Mouse (Mus musculus) spleen, embryonic (tissue): ENCODE data around the gene Gm17651.

Source experiments
- CTCF ChIA-PET: fragments of 350-600 bp; sonication (Branson Sonifier 250); formaldehyde crosslinking; loops from one replicate; lab custom pipeline; 2022; lab: Charles Lee

Gene Gm17651

DNA sequence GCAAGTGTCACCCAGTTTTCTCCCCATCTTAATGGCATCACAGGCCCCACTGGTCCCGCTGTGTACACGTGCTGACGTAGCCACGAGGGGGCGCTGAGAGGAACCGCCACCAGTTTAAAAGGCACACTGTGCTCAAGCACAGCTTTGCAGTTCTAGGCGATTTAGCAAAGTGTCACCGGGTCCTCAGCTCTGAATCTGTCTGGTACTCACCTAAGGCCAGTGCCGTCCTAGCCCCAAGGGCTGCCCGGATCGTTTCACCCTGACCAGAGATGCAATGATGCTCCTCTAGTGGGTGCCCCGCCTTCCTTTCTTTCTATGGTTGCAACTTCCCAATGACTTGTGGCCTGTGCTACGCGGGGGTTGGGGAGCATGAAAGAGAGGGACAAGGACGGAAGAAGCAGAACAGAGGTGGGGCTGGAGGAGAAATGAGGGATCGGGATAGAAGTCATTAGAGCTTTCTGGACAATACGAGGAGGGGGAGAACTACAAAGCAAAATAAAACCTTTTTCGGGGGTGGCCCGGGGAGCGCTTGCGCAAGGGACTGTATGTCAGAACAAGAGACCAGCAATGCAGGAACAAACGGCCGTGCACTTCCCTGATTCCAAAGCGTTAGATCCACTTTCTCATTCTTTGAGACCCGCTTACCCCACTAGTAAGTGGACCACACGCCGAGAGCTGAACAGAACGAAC, 6.3 kb upstream of the Gm17651 start:
- CTCF ChIA-PET, result interaction anchor here (0.7 to 1.3 kb wide), 4 partner anchors 18 to 344 kb away, joined by 3 to 4 read pairs (median 3); no protein-coding TSS in a partner anchor

DNA sequence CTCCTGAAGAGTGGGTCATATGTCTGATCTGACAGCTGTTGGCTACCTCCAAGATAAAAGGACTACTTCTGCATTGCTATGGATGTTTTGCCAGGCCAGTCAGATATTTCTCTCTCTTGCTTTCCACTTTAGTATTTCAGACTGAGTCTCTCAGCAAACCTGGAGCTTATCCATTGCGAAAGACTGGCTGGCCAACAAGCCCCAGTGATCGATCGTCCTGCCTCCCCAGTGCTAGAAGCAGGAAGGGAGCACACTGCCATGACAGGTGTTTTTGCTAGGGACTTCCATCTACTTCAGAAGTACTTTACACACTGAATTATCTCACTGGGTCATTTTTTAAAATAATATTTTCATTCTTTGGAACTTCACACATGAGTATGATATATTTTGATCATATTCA, 3.9 kb upstream of the Gm17651 start:
- CTCF ChIA-PET, result no interaction called here

DNA sequence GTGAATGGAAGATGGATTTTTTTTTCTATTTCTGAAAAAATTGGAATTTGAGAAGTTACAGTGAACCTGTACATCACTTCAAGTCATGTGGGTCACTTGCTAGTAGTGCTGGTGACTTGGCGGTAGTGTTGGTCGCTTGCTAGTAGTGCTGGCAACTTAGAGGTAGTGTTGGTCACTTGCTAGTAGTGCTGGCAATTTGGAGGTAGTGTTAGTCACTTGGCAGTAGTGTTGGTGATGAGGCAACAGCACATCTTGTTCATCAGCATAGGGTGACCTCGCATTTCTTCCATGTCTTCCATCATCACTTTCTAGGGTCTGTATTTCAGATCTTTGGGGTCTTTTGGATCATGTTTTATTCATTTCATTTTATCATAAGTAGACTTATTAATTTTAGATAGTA, 1.6 kb upstream of the Gm17651 start:
- CTCF ChIA-PET, result no interaction called here

DNA sequence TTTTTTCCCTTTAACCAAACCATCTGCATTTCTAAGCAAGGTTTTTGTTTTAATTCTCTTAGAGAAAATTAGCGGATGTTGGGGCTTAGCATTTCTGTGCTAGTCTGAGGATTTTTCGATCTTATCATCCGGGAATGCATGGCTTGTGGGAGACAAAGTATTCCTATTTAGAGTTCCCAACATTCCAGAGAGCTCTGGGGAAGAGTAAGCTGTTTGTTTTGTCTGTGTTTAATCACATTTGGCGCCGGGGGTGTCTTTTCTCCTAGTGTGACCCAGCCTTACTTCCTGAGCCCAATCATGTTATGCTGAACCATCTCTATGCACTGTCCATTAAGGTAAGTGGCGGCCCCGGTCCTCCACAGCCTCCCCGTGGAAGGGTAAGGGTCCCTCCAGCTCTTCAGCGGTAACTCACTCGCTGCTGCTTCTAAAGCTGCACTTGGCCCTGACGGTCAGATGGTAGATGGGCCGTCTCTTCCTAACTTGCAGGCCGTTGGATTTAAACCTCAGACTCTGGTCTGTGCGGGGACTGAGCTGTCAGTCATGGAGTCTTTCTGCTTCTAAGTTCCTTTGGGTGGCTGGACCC, 7.3 kb downstream of the Gm17651 start:
- CTCF ChIA-PET, result no interaction called here

DNA sequence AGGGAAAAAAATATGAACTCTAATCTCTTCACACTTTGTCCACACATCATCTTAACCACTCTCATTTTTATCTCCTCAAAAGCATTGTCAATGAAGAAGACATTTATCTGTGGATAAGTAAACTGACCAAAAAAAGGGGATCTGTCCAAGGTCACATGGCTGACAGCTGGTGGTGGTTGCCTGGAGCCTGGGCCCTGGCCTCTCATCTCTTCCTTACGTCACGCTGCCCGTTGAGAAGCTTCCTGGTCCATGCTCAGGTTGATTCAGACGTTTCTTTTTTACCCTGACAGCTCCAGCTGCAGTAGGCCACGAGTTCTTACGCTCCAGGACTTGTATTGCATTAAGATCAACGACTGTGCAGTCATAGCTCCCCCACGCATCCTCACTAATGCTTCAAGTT, 8.3 kb downstream of the Gm17651 start:
- CTCF ChIA-PET, result no interaction called here

GRCm38 (mm10) chr3:97665525-97665924, 9.0 kb downstream of the Gm17651 start:
- CTCF ChIA-PET, result no interaction called here

DNA sequence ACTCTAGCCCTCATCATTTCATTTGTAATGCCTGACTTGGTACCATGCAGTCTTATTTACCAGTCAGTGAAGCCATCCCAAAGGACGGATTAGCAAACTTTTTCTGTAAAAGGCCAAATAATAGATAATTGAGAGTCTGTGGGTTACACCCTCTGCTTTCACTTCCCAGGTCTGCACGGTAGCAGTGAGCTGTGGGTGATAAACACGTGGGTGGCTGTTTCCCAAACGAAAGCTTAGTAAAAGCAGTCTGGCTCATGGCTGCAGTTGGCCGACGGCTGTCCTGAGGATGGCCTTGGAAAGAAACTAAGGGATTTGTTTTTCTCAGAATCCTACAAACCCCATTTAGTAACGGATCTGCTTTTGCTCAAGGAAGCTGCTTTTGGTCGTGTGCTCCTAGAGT, 13.3 kb downstream of the Gm17651 start:
- CTCF ChIA-PET, result no interaction called here

DNA sequence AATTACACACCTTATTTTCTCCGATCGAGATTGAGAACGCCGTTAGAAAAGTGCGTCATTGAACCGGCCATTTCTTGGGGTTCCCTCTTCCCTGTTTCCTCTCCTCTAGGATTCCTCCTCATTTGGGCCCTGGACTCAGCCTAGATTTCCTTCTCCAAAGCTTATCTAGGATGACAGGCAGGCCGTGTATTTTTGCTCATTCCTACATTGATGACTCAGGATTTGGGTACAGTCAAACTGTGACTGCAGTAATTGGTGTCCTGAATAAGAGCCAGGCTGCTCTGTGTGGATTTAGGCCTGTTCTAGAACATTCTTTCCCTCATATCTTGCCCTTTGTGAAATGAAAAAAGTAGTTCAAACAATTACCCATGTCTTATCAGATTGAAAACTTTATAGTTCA, 14.7 kb downstream of the Gm17651 start:
- CTCF ChIA-PET, result interaction anchor here (0.6 kb wide), 1 partner anchor 928 kb away, joined by 6 read pairs; no protein-coding TSS in a partner anchor

DNA sequence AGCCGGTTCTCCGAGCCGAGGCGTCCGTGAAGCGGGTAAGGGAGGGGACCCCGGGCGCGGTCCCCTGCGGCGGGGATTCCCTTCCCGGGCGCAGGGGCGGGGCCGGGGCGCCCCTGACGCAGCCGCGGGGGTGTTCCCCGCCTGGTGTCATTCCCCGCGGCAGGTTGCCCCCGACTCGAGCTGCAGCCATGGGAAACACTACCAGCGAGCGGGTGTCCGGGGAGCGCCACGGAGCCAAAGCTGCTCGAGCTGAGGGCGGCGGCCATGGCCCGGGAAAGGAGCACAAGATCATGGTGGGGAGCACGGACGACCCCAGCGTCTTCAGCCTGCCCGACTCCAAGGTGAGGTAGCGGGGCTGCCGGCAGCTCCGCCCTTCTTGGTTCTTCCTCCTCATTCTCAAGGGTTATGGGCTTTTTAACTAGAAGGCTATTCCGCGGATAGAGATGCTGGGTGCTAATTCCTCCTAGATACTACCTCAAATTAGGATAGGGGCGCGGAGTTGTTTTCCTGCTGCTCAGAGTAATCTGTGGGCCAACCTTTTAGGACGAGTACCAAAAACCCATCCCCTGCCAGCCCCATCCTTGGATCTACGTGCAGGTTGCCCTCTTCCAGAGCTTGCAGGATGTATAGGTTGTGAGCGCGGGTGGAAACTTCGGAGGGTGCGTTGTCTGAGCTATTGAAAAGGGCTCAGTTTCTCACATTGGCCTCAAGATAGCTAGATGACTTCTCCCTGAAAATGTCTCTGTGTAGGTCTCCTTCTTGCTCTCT, 15.9 kb downstream of the Gm17651 start:
- CTCF ChIA-PET, result interaction anchor here (0.6 kb wide), 2 partner anchors 80 to 927 kb away, joined by 4 to 6 read pairs; no protein-coding TSS in a partner anchor

DNA sequence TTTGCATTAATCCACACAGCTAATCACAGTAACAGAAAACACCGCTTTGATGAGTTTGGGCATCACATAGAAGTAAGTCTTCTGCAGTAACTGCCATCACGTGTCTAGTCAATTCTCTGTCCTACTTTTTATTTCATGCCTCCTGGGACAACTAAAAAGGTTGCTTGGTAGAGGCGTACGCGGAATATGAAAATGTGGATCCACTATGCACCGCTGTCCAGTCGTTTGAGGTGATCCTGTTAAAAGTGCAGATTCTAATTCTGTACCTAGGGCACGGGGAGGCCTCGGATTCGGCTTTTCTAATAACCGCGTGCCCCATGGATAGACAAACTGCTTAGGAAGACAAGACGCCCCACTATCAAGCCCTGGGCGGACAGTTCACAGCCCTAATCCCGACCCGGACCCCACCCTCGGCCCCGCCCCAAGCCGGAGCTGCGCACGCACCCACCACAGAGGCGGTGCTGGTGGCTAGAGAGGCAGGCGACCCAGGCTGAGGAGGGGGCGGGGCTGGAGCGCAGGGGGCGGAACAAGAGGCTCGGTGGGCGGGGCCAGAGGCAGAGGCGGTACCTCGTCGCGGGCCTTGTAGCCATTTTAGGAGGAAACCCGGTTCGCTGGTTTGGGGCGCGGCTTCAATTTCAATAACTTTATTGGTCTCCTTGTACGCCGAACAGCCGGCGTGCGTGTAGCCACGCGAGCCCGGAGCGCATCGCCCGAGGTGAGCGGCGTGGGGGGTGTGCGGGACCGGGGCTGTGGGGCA, 16.7 kb downstream of the Gm17651 start, which contains the start of gene Prkab2:
TSS of gene Prkab2 (plus strand) at position 539 of the 757 bp plus-strand sequence.
- CTCF ChIA-PET, result no interaction called here

DNA sequence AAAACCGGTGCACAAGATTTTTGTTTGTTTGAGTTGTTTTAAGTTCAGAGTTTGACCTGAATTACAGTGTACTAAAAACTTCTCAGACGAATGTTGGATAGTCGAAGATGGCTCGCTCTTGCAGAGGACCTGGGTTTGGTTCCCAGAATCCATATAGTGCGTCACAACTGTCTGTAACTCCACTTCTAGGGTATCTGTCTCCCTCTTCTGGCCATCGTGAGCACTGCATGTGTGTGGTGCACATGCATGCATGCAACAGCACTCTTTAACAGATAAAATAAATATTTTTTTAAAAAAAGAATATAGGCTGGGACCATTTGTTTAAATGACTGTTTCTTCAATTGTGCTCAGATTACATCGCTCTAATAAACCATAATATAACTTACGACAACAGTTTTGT, 19.6 kb downstream of the Gm17651 start:
- CTCF ChIA-PET, result no interaction called here

DNA sequence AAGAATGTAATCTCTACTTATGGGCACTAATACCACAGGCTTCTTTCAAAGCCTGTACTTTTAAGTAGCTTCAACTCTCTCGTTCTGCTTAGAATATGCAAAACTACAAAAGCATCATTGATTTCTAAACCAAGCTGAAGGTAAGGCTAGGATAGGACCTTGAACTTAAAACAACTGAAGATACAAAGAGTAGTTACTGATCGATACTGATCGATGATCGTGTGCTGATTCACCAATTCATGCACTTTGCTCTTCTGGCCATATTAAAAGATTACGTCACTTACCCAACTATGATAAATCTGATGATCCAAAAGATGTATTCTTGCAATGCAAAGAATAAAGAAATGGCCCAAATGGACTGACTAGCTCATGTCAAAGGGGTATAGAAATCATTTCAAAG, 20.7 kb downstream of the Gm17651 start:
- CTCF ChIA-PET, result no interaction called here

DNA sequence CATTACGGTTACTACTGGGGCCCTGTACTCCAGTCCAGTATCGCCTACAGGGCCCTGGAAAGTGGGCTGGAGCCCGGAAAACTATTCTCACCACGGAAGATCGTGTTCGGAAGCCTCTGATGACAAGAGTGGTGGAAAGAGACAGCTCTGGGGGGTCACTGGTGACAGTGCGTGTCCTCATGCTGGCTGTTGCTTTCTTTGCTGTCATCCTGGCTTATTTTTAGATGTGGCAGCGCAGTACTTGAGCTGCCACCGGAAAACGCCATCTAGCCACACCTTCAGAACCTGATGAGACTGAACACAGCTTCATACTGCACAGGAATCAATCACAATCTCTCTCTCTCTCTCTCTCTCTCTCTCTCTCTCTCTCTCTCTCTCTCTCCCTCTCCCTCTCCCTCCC, 22.9 kb downstream of the Gm17651 start:
- CTCF ChIA-PET, result no interaction called here

DNA sequence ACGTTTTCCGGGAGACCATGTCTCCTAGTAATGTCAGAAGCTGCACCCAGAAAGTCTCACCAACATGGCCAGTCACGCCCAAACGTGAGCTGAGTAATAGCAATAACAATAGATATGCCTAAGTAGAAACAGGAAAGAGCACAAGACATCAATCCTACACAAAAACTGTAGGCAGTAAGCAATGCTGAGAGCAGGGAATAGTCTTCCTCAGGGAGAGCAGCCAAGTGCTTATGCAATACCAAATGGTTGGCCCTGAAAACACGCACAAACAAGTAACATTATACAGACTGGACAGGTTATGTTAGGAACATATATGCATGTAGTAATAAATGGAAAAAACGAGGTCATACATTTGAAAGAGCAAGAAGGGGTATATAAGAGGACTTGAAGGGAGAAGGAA, 25.0 kb downstream of the Gm17651 start:
- CTCF ChIA-PET, result no interaction called here

GRCm38 (mm10) chr3:97649022-97649421, 25.5 kb downstream of the Gm17651 start:
- CTCF ChIA-PET, result no interaction called here

- CTCF ChIA-PET, result no interaction called here
These were observed 26.0 kb downstream of the Gm17651 start for GRCm38 (mm10) chr3:97648518-97648917.

DNA sequence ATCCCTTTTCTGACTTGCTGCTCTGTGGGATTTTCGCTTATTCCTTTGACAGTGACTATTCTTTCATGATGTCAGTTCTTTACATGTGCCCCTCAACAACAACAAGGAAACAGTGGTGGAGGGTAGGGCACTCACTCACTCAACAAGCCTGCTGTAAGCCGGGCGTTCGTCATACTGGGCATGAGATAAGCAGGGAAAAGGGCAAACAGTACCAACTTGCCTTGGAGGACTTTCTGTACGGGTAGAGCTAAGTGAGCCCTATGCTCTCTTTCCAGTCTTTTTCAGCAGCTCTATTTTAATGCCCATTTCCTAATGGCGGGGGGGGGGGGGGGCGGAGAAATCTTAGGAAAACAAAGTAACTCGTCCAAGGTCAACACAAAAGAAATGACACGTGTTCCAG, 32.5 kb downstream of the Gm17651 start:
- CTCF ChIA-PET, result no interaction called here

DNA sequence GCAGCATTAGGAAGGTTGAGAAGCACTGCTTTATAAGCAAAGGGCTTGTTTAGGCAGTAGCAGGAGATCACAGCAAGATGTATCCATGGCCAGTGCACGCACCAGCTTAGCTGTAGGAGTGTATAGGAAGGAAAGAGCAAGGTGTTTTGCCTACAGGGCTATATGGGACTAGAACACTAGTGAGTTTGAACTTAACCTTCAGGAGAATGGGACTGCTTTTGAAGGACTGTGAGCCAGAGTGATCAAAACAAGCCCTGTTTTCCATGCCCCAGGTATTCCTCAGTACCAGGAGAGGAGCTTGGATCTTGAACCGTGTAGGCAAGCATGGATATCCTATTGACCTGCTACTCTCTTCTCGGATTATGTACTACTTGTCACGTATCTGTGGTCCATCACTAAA, 33.1 kb downstream of the Gm17651 start:
- CTCF ChIA-PET, result no interaction called here

GRCm38 (mm10) chr3:97634288-97634761, 40.2 kb downstream of the Gm17651 start:
- CTCF ChIA-PET, result no interaction called here

DNA sequence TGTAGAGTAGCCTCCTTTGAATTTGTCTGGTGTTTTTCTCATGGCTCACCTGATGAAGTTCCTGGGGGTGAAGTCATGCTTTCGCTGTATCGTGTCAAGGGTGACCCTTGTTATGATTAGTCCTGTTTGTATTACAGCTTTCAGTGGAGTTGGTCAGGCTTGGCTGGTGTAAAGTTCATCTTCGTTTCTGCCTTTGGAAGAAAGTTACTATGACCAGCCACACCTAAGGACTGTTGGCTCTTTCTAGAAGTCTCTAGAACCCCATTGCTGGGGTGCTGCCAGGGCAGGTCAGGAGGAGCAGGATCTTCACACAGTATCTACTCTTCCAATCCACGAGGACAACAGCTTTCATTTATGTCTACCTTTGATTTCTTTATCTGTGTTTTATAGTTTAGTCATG, 41.0 kb downstream of the Gm17651 start:
- CTCF ChIA-PET, result no interaction called here

DNA sequence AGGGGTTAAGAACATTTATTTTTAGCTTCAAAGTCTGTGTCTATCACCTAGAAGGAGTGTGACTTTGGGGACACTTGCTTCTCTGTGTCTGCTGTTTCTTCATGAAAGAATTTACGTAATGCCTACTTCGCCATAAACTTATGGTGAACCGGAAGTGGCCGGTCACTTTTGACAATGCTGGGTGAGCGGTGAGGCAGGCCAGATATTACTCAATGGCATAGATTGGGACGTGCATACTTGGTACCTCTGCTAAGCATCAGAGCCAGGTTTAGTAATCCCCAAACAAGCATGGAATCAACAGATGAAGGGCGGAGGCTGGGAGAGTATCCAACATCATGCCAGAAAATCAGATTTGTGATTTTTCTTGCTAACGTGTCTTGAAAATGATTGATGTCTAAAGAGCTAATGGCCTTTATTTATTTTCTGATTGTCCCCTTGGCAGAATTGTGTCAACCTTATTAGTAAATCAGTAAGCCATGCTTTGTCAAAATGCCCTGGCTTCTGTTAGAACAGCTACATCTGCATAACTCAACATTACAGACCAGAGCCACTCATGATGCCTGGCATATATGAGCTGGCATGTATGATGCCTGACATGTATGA, 43.1 kb downstream of the Gm17651 start:
- CTCF ChIA-PET, result interaction anchor here (1.4 kb wide), 1 partner anchor 21 kb away, joined by 3 read pairs; no protein-coding TSS in a partner anchor
